Mouse (Mus musculus) kidney, embryonic 16.5 days (tissue): ENCODE data around the gene Lars2. TPM values are rescaled to one million over a fixed set of nuclear protein-coding genes. Genes with fewer than 3 reads are reported as not detected.
"Not testable (repeated sequence)": the region's sequence is repeated elsewhere in the genome, so short reads cannot be mapped to it uniquely, and the experiment has no call there.

Experiments
- ATAC-seq: fragments of 200-750 bp; cut with Nextera tagmentation; 2 replicates; pipeline ENCODE4 v1.8.0; 2017; ENCODE audit warnings: moderate TSS enrichment; ENCODE audit not compliant: low FRiP score, low TSS enrichment
- H3K27ac ChIP-seq: fragments of 300-500 bp; sonication (generic); 2 replicates; pipeline ENCODE4 v1.5.1; 2014; ENCODE audit warnings: low read length
- H3K27me3 ChIP-seq: fragments of 300-500 bp; sonication (generic); 2 replicates; pipeline ENCODE4 v1.6.1; 2014; ENCODE audit warnings: low read length, control low read depth, mixed read lengths; ENCODE audit not compliant: insufficient read depth
- H3K36me3 ChIP-seq: fragments of 300-500 bp; sonication (generic); 2 replicates; pipeline ENCODE4 v1.6.1; 2014; ENCODE audit warnings: low read length, control low read depth, mixed read lengths; ENCODE audit not compliant: insufficient read depth
- H3K4me1 ChIP-seq: fragments of 300-500 bp; sonication (generic); 2 replicates; pipeline ENCODE4 v1.6.1; 2014; ENCODE audit warnings: low read length, control low read depth, mixed read lengths; ENCODE audit not compliant: insufficient read depth
- H3K4me2 ChIP-seq: fragments of 300-500 bp; sonication (generic); replicated peaks from 2 replicates; pipeline ENCODE4 v1.6.1; 2014; ENCODE audit warnings: low read depth, low read length
- H3K4me3 ChIP-seq: fragments of 300-500 bp; sonication (generic); 2 replicates; pipeline ENCODE4 v1.5.1; 2014; ENCODE audit warnings: mild to moderate bottlenecking, low read length
- H3K9ac ChIP-seq: fragments of 300-500 bp; sonication (generic); replicated peaks from 2 replicates; pipeline ENCODE4 v1.6.1; 2014; ENCODE audit warnings: low read length
- H3K9me3 ChIP-seq: fragments of 300-500 bp; sonication (generic); 2 replicates; pipeline ENCODE4 v1.6.1; 2016; ENCODE audit warnings: low read length, control low read depth
- WGBS: fragments of 180-500 bp; shearing (Covaris S2); extraction: QIAGEN DNeasy Blood & Tissue Kit; methylation state at CpG from one replicate; pipeline ENCODE4 v1.1.7; 2014; 5-methylcytosine and 5-hydroxymethylcytosine counted together
- polyA plus RNA-seq: library from polyadenylated mRNA; unstranded; fragments of >200 nt; fragmentation: Nextera tagmentation; extraction: Ambion mirVana; gene quantifications from 2 replicates; pipeline ENCODE4 v1.2.1, GENCODE M21; 2015

Lars2 gene
- polyA plus RNA-seq, 1 experiment from 2014 or later = 702 TPM

- H3K4me2 ChIP-seq, H3K9ac ChIP-seq, ATAC-seq, H3K27me3 ChIP-seq, H3K36me3 ChIP-seq, H3K27ac ChIP-seq, H3K4me1 ChIP-seq, H3K4me3 ChIP-seq: not testable (repeated sequence)
- 100% methylated on average over 1 of the region's 1 CpGs for WGBS
- peaks cover 22% of the 10 kb centered on the region for H3K9me3 ChIP-seq
These were observed 17.4 kb upstream of the Lars2 start for GRCm38 (mm10) chr9:123349286-123349685.

- H3K27me3 ChIP-seq = no peaks in the 10 kb centered on the region
- no peak overlapping the region for H3K4me3 ChIP-seq
- H3K27ac ChIP-seq = no peak overlapping the region
- no peak for ATAC-seq
- WGBS = 58% methylated on average over 3 of the region's 3 CpGs
- no peaks in the 10 kb centered on the region for H3K9me3 ChIP-seq
- no peaks in the 10 kb centered on the region for H3K4me1 ChIP-seq
- no peak overlapping the region for H3K9ac ChIP-seq
- H3K36me3 ChIP-seq = no peaks in the 10 kb centered on the region
- H3K4me2 ChIP-seq = no peak overlapping the region
These were observed 6.7 kb upstream of the Lars2 start for GRCm38 (mm10) chr9:123359981-123360380.

- no peak overlapping the region for H3K4me3 ChIP-seq
- H3K27me3 ChIP-seq = no peaks in the 10 kb centered on the region
- H3K4me1 ChIP-seq = peaks cover 13% of the 10 kb centered on the region
- no peaks in the 10 kb centered on the region for H3K36me3 ChIP-seq
- no peak for ATAC-seq
- WGBS = 57% methylated on average over 1 of the region's 1 CpGs
- no peak overlapping the region for H3K27ac ChIP-seq
- no peak overlapping the region for H3K4me2 ChIP-seq
- no peaks in the 10 kb centered on the region for H3K9me3 ChIP-seq
- H3K9ac ChIP-seq = no peak overlapping the region
These were observed 1.4 kb upstream of the Lars2 start for GRCm38 (mm10) chr9:123365353-123365752.

GRCm38 (mm10) chr9:123365942-123366707, 602 bp upstream of the Lars2 start:
- Histone ChIP-seq H3K4me2 (peak overlapping the region; percentile 77), H3K4me3 (peak overlapping the region; percentile 83), H3K4me1 (peaks cover 13% of the 10 kb centered on the region), H3K9me3 (no peaks in the 10 kb centered on the region), H3K36me3 (no peaks in the 10 kb centered on the region), H3K27ac (no peak overlapping the region), H3K9ac (peak overlapping the region; percentile 69), H3K27me3 (no peaks in the 10 kb centered on the region)
- ATAC-seq = peak; percentile 57
- 21% methylated on average over 9 of the region's 9 CpGs for WGBS

GRCm38 (mm10) chr9:123367636-123368035, 909 bp downstream of the Lars2 start:
- Histone ChIP-seq H3K36me3 (peaks cover 5% of the 10 kb centered on the region; the same call in 1 of the 2 replicates), H3K4me1 (peaks cover 13% of the 10 kb centered on the region), H3K4me3 (peak overlapping the region; percentile 83), H3K4me2 (peak overlapping the region; percentile 77), H3K9me3 (no peaks in the 10 kb centered on the region), H3K27ac (no peak overlapping the region), H3K27me3 (no peaks in the 10 kb centered on the region), H3K9ac (peak overlapping the region; percentile 88)
- ATAC-seq = no peak

- 54% methylated on average over 5 of the region's 5 CpGs for WGBS
- ATAC-seq = no peak
- H3K36me3 ChIP-seq = peaks cover 13% of the 10 kb centered on the region; the same call in 1 of the 2 replicates
These were observed 15.7 kb downstream of the Lars2 start for GRCm38 (mm10) chr9:123382399-123382798.

GRCm38 (mm10) chr9:123384696-123385095, 18.0 kb downstream of the Lars2 start:
- H3K4me2 ChIP-seq = no peak overlapping the region
- H3K27me3 ChIP-seq = no peaks in the 10 kb centered on the region
- no peaks in the 10 kb centered on the region for H3K9me3 ChIP-seq
- no peak overlapping the region for H3K9ac ChIP-seq
- H3K36me3 ChIP-seq = peaks cover 5% of the 10 kb centered on the region; the same call in 1 of the 2 replicates
- H3K4me1 ChIP-seq = no peaks in the 10 kb centered on the region
- no peak for ATAC-seq
- no peak overlapping the region for H3K4me3 ChIP-seq
- no peak overlapping the region for H3K27ac ChIP-seq
- WGBS = 90% methylated on average over 3 of the region's 3 CpGs

More at GRCm38 (mm10) chr9:123382399-123382798, 15.7 kb downstream of the Lars2 start:
- no peak overlapping the region for H3K9ac ChIP-seq
- no peaks in the 10 kb centered on the region for H3K9me3 ChIP-seq
- H3K4me3 ChIP-seq = no peak overlapping the region
- no peak overlapping the region for H3K27ac ChIP-seq
- no peak overlapping the region for H3K4me2 ChIP-seq
- H3K27me3 ChIP-seq = no peaks in the 10 kb centered on the region
- no peaks in the 10 kb centered on the region for H3K4me1 ChIP-seq

- WGBS = 85% methylated on average over 5 of the region's 5 CpGs
- no peak overlapping the region for H3K4me3 ChIP-seq
- no peaks in the 10 kb centered on the region for H3K27me3 ChIP-seq
- no peak overlapping the region for H3K27ac ChIP-seq
- H3K9ac ChIP-seq = no peak overlapping the region
- peaks cover 5% of the 10 kb centered on the region; the same call in 1 of the 2 replicates for H3K36me3 ChIP-seq
- no peak overlapping the region for H3K4me2 ChIP-seq
- no peak for ATAC-seq
- H3K4me1 ChIP-seq = peaks cover under 1% of the 10 kb centered on the region; the same call in 1 of the 2 replicates
- H3K9me3 ChIP-seq = no peaks in the 10 kb centered on the region
These were observed 18.8 kb downstream of the Lars2 start for GRCm38 (mm10) chr9:123385352-123386198.

- no peaks in the 10 kb centered on the region for H3K9me3 ChIP-seq
- no peak overlapping the region for H3K4me2 ChIP-seq
- H3K36me3 ChIP-seq = peaks cover 2% of the 10 kb centered on the region; the same call in 1 of the 2 replicates
- no peaks in the 10 kb centered on the region for H3K27me3 ChIP-seq
- H3K4me3 ChIP-seq = no peak overlapping the region
- peaks cover 7% of the 10 kb centered on the region; the same call in 1 of the 2 replicates for H3K4me1 ChIP-seq
- WGBS = 94% methylated on average over 3 of the region's 3 CpGs
- ATAC-seq = no peak
- H3K27ac ChIP-seq = no peak overlapping the region
- no peak overlapping the region for H3K9ac ChIP-seq
These were observed 19.6 kb downstream of the Lars2 start for GRCm38 (mm10) chr9:123386347-123386746.
